ENCODE assay signal across 17 mouse cellular contexts in the genomic region with DNA sequence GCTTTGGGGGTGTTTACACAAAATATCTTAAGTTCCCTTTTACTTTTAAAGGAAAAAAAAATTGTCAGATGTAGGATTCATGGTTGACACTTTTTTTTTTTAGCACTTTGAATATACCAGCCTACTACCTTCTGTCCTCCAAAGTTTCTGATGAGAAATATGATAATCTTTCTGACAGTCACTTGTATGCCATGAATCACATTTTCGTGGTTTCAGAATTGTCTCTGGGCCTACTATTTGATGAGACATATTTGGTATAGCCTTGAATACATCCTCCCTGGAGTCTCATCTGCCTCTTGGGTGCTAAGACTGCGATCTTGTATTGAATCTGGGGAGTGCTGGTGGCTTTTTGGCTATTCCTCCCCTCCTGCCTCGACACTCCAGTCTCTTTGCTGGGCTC.
"Had no signal": no experiment of that assay in that cellular context is flagged by ENCODE, and none has a peak within 500 bp of the region (broad histone marks: within the 10 kb centered on the region; RNA-seq: fewer than 3 reads in every experiment).

No protein-coding gene starts in this region.

- H3K4me2 ChIP-seq: midbrain, embryonic 11.5 days had no signal

- H3K27ac ChIP-seq: kidney, postnatal 0 days; layer of hippocampus, adult 2 months; left cerebral cortex, adult 2 months had no signal

- H3K27me3 ChIP-seq: liver, embryonic 15.5 days had no signal

- ATAC-seq: intestine, embryonic 16.5 days had no signal

- H3K9me3 ChIP-seq: liver, embryonic 15.5 days had no signal

- DNase-seq: kidney, adult 18-20 months; kidney, adult 9 months; kidney, postnatal 25 days; layer of hippocampus, adult 9-11 months; left cerebral cortex, postnatal 4 days; lung, adult 2 months; lung, postnatal 14 days; lung, postnatal 4 days; midbrain, embryonic 14.5 days; thymus, adult 18-20 months; thymus, postnatal 36 days had no signal

- H3K4me3 ChIP-seq: layer of hippocampus, adult 2 months; left cerebral cortex, adult 2 months; liver, embryonic 15.5 days had no signal

- H3K9ac ChIP-seq: liver, embryonic 15.5 days had no signal

- H3K36me3 ChIP-seq: liver, embryonic 15.5 days had no signal
